Mouse (Mus musculus): ENCODE results near the gene Cebpb.

Cebpb gene

GRCm38 (mm10) chr2:167662713-167663112 lies 26.0 kb upstream of the Cebpb start:
- no peak for ATAC-seq (ENCODE audit: insufficient number of reproducible peaks, low FRiP score, low TSS enrichment)

- no peak for ATAC-seq (ENCODE audit: insufficient number of reproducible peaks, low FRiP score, low TSS enrichment)
These were observed 22.6 kb upstream of the Cebpb start for GRCm38 (mm10) chr2:167665972-167666713.

- no peak for ATAC-seq (ENCODE audit: insufficient number of reproducible peaks, low FRiP score, low TSS enrichment)
These were observed 20.3 kb upstream of the Cebpb start for GRCm38 (mm10) chr2:167668426-167668825.

GRCm38 (mm10) chr2:167669398-167669797 lies 19.3 kb upstream of the Cebpb start:
- no peak for ATAC-seq (ENCODE audit: insufficient number of reproducible peaks, low FRiP score, low TSS enrichment)

- no peak for ATAC-seq (ENCODE audit: insufficient number of reproducible peaks, low FRiP score, low TSS enrichment)
These were observed 17.5 kb upstream of the Cebpb start for GRCm38 (mm10) chr2:167671101-167671633.

GRCm38 (mm10) chr2:167672212-167672685 lies 16.5 kb upstream of the Cebpb start:
- ATAC-seq (ENCODE audit: insufficient number of reproducible peaks, low FRiP score, low TSS enrichment), result no peak

GRCm38 (mm10) chr2:167675120-167675909 lies 13.4 kb upstream of the Cebpb start:
- no peak for ATAC-seq (ENCODE audit: insufficient number of reproducible peaks, low FRiP score, low TSS enrichment)

DNA sequence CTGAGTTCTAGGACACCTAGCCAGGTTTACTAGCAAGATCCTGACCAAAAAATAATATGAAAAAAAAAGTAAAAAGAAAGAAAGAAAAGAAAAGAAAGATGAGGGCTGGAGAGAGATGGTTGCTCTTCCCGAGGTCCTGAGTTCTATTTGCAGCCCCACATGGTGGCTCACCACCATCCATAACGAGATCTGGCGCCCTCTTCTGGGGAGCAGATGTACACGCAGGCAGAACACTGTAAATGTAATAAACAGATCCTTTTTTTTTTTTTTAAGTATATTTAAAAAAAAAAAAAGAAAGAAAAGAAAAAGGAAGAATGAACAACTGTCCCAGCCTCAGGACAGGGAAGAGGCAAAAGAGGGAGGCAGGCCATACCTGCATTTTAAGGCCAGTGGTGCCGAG lies 10.1 kb upstream of the Cebpb start:
- no peak for ATAC-seq (ENCODE audit: insufficient number of reproducible peaks, low FRiP score, low TSS enrichment)

DNA sequence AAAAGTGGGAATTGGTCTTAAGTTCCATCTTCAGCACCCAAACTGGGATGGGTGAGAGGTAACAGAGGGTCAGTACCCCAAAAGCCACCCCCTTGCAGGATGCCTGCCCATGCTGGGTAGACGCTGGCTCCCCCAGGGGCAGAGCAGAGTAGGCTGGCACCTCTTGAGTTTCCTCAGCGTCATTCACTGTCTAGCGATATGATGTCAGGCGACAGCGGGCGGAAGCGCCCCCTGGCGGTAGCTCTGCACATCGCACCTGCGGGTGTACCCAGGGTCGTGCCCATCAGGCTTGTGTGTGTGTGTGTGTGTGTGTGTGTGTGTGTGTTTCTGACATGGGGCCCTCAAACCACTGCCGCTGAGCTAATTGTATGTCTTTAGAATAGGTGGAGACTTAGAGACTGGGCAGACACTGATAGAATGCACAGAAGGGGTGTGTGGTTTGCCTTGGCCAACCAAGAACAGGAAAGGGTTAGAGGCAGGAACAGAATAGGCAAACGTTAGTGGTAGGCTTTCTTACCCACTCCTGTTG lies 8.7 kb upstream of the Cebpb start:
- peak; percentile 56; the same call in 1 of the 2 replicates for ATAC-seq (ENCODE audit: insufficient number of reproducible peaks, low FRiP score, low TSS enrichment)

DNA sequence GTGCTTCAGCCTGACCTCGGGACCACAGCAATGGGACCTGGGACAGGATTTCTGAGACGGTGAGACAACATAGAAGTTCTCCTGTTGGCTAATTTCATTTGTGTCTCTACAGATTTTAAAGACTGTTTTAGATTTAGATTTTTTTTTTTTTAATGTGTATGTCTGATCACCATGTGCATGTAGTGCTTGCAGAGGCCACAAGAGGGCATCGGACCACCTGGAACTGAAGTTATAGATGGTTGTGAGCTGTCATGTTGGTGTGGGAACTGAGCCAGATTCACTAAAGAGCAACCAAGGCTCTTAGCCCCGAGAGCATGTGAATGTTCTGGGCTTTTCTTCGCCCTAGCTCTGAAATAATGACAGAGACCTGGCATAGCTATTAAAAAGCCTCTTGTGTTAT lies 8.1 kb upstream of the Cebpb start:
- no peak for ATAC-seq (ENCODE audit: insufficient number of reproducible peaks, low FRiP score, low TSS enrichment)

DNA sequence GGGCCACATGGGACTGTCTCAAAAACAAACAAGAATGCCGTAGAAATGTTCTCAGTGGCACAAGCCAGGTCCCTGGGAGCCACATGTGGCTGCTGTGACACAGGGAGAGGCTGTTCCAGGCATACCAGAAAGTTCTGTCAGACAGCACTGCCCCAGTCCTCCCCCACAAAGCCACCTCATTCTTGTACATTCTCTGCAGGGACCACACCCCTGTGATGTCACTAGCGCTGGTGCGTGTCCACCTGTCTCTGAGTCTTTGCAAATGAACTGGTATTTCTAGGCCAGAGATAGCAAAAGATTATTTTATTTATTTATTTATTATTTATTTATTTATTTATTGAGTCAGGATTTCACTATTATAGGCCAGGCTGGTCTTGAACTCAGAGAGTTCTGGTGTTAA lies 5.0 kb upstream of the Cebpb start:
- no peak for ATAC-seq (ENCODE audit: insufficient number of reproducible peaks, low FRiP score, low TSS enrichment)

- no peak; the same call in 1 of the 2 replicates for ATAC-seq (ENCODE audit: insufficient number of reproducible peaks, low FRiP score, low TSS enrichment)
These were observed 3.6 kb upstream of the Cebpb start for GRCm38 (mm10) chr2:167685137-167685536.

DNA sequence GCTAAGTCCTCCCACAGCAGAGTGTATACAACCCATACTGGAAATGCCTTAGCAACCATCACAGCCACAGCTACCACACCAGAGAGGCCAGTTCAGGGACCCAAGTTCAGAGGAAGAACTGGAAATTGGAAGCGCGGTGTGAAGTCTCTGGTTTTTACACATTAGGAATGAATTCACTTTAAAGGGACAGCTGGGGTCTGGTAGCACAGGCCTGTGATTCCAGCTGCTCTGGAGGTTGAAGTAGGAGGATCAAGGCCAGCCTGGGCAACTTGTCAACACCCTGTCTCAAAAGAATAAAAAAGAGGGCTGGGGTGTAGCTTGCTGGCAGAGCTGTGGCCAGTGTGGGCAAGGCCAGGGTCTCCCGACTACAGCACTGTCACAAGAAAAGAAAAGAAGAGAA lies 2.9 kb upstream of the Cebpb start:
- ATAC-seq (ENCODE audit: insufficient number of reproducible peaks, low FRiP score, low TSS enrichment), result no peak

DNA sequence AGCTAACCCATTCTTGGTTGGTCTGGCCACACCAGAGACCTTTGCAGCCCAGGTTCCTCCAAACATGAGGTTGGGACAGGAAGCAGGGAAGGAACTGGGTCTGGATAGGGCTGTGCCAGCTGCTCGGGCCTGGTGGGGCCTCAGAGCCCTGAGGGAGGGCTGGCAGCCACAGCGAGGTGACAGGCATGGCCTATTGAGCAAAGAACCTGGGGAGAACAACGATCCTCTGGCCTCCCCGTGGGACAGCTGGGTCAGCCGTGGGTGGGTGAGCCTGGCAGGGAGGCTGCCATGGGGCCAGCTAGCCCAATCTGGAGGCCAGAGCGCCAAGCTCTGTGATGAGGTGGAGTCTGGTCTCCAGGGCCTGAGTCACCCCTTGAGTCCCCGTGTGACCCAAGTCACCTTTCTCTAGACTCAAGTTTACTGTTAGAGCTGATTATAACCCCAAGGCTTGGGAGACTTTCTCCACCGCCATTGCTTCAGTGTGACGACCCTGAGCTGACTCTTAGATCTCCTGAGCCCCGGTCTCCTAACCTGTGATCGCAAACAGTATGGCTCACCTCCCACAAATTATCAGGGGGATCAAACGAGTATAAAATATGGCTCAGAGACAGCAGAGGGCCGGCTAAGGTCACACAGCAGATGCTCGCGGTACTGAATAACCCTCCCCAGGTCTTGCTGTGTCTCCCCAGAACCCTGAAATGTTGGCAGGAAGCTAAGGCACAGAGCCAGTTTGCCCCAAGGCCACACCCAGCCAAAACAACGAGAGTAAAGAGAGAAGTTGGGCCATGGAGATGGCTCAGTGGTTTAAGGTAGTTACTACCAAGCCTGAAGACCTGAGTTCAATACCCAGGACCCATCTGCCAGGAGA lies 2.1 kb upstream of the Cebpb start:
- ATAC-seq (ENCODE audit: insufficient number of reproducible peaks, low FRiP score, low TSS enrichment), result no peak

DNA sequence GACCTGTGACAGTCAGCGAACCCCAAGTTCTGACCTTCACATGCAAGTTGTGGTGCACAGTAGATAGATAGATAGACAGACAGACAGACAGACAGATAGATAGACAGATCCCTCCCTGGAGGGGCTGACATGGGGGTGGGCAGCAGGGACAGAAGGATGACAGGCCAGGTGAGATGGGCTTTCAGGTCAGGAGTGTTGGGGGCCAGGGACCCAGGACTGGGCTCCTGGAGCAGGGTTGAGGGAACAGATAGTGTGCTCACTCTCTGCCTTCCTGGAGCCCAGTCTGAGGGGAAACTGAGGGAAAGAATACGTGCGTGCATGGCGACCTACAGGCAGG lies 1.5 kb upstream of the Cebpb start:
- ATAC-seq (ENCODE audit: insufficient number of reproducible peaks, low FRiP score, low TSS enrichment), result no peak

DNA sequence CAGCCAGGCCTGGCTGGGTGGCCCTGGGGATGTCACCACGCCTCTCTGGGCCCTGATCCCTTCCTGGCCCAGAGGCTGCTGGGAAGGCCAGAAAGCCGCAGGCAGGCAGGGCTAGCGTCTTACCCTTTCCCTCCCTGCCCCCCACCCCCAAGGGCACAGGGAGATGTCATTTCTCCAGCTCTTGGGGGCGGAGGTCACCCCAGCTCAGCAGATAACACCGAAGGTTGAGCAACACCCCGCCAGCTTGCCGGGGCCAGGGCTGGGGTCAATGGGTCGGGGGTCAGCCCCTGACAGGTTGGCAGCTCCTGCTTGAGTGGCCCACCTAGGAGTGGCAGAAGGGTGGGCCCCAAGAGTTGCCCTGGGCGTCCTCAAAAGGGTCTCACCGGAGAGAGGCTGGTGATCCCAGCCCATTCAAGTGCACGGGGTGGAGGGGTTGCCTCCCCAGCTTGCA lies 1.0 kb upstream of the Cebpb start:
- no peak for ATAC-seq (ENCODE audit: insufficient number of reproducible peaks, low FRiP score, low TSS enrichment)

DNA sequence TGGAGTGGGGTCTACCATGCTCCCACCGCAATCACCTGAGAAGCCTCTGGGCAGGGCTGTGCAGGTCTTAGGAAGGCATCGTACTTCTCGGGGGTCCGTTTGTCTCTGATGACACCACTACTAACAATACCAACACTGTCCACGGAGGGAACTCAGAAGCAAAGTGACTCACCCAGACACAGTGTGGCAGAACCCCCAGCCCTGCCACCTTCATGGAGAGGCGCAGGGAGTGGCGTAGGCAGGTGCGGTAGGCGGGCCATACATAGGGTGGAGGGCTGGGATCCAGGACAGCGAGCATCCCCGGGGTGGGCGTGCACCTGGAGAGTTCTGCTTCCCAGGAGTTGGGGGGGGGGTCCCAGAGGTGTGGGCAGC lies 603 bp upstream of the Cebpb start:
- 0 out of 2 replicates have a peak, but pooled peaks have one; percentile 8 for ATAC-seq (ENCODE audit: insufficient number of reproducible peaks, low FRiP score, low TSS enrichment)

GRCm38 (mm10) chr2:167689501-167690218 lies 945 bp downstream of the Cebpb start, which contains the start of gene Tmem189:
Gene Tmem189 (minus strand): TSS chr2:167689822.
- ATAC-seq (ENCODE audit: insufficient number of reproducible peaks, low FRiP score, low TSS enrichment), result no peak

- no peak for ATAC-seq (ENCODE audit: insufficient number of reproducible peaks, low FRiP score, low TSS enrichment)
These were observed 1.7 kb downstream of the Cebpb start for GRCm38 (mm10) chr2:167690219-167690961.
